Mouse (Mus musculus): ENCODE results near the gene Tmem247. TPM values are rescaled to one million over a fixed set of nuclear protein-coding genes. Genes with fewer than 3 reads are reported as not detected.

Gene Tmem247
- total RNA-seq, 1 experiment from 2014 or later, result not detected

- ATAC-seq (replicated peaks; ENCODE audit: low read depth, poor library complexity, severe bottlenecking), result no peak
These were observed 5.9 kb upstream of the Tmem247 start for GRCm38 (mm10) chr17:86911261-86911660.

- ATAC-seq (replicated peaks; ENCODE audit: low read depth, poor library complexity, severe bottlenecking), result 0 out of 2 replicates have a peak, but pooled peaks have one; percentile 5
These were observed 4.0 kb upstream of the Tmem247 start for GRCm38 (mm10) chr17:86913003-86913607.

- no peak for ATAC-seq (replicated peaks; ENCODE audit: low read depth, poor library complexity, severe bottlenecking)
These were observed 1.6 kb upstream of the Tmem247 start for GRCm38 (mm10) chr17:86915540-86915939.

GRCm38 (mm10) chr17:86918786-86919185, 1.6 kb downstream of the Tmem247 start:
- peak; percentile 71; the same call in 1 of the 2 replicates for ATAC-seq (replicated peaks; ENCODE audit: low read depth, poor library complexity, severe bottlenecking)

GRCm38 (mm10) chr17:86919729-86920128, 2.6 kb downstream of the Tmem247 start:
- ATAC-seq (replicated peaks; ENCODE audit: low read depth, poor library complexity, severe bottlenecking), result no peak

GRCm38 (mm10) chr17:86924679-86925078, 7.5 kb downstream of the Tmem247 start:
- no peak for ATAC-seq (replicated peaks; ENCODE audit: low read depth, poor library complexity, severe bottlenecking)

- no peak for ATAC-seq (replicated peaks; ENCODE audit: low read depth, poor library complexity, severe bottlenecking)
These were observed 9.7 kb downstream of the Tmem247 start for GRCm38 (mm10) chr17:86926836-86927235.

GRCm38 (mm10) chr17:86929355-86929754, 12.2 kb downstream of the Tmem247 start:
- 0 out of 2 replicates have a peak, but pooled peaks have one; percentile 36 for ATAC-seq (replicated peaks; ENCODE audit: low read depth, poor library complexity, severe bottlenecking)

- no peak for ATAC-seq (replicated peaks; ENCODE audit: low read depth, poor library complexity, severe bottlenecking)
These were observed 12.8 kb downstream of the Tmem247 start for GRCm38 (mm10) chr17:86929981-86930380.

- no peak for ATAC-seq (replicated peaks; ENCODE audit: low read depth, poor library complexity, severe bottlenecking)
These were observed 15.7 kb downstream of the Tmem247 start for GRCm38 (mm10) chr17:86932896-86933295.

- no peak for ATAC-seq (replicated peaks; ENCODE audit: low read depth, poor library complexity, severe bottlenecking)
These were observed 19.9 kb downstream of the Tmem247 start for GRCm38 (mm10) chr17:86937064-86937463.

- ATAC-seq (replicated peaks; ENCODE audit: low read depth, poor library complexity, severe bottlenecking), result peak; percentile 89
These were observed 20.5 kb downstream of the Tmem247 start for GRCm38 (mm10) chr17:86937497-86938155.

- no peak for ATAC-seq (replicated peaks; ENCODE audit: low read depth, poor library complexity, severe bottlenecking)
These were observed 21.5 kb downstream of the Tmem247 start for GRCm38 (mm10) chr17:86938683-86939082.

- ATAC-seq (replicated peaks; ENCODE audit: low read depth, poor library complexity, severe bottlenecking), result no peak
These were observed 25.0 kb downstream of the Tmem247 start for GRCm38 (mm10) chr17:86942112-86942511.

GRCm38 (mm10) chr17:86943158-86943557, 26.0 kb downstream of the Tmem247 start:
- ATAC-seq (replicated peaks; ENCODE audit: low read depth, poor library complexity, severe bottlenecking), result no peak

- ATAC-seq (replicated peaks; ENCODE audit: low read depth, poor library complexity, severe bottlenecking), result no peak
These were observed 28.9 kb downstream of the Tmem247 start for GRCm38 (mm10) chr17:86946078-86946477.

- ATAC-seq (replicated peaks; ENCODE audit: low read depth, poor library complexity, severe bottlenecking), result no peak
These were observed 31.0 kb downstream of the Tmem247 start, which contains the start of gene Atp6v1e2 for GRCm38 (mm10) chr17:86947840-86948796. Gene Atp6v1e2, minus strand, starts transcription at chr17:86947897.

- ATAC-seq (replicated peaks; ENCODE audit: low read depth, poor library complexity, severe bottlenecking), result no peak
These were observed 31.7 kb downstream of the Tmem247 start for GRCm38 (mm10) chr17:86948801-86949200.

GRCm38 (mm10) chr17:86957239-86957638, 40.1 kb downstream of the Tmem247 start:
- ATAC-seq (replicated peaks; ENCODE audit: low read depth, poor library complexity, severe bottlenecking), result no peak

GRCm38 (mm10) chr17:86957968-86958367, 40.8 kb downstream of the Tmem247 start:
- peak; percentile 69 for ATAC-seq (replicated peaks; ENCODE audit: low read depth, poor library complexity, severe bottlenecking)
